Mouse (Mus musculus) thymus, postnatal 10 days (tissue): ENCODE measurements around the gene Pus3.
"Not testable (repeated sequence)": the region's sequence is repeated elsewhere in the genome, so short reads cannot be mapped to it uniquely, and the experiment has no call there.

Experiments
- DNase-seq, 2 experiments: peaks; one replicate each; pipeline ENCODE4 v3.0.0; 2021; ENCODE audit warnings: low spot score in 2 of 2

Pus3 gene

GRCm38 (mm10) chr9:35545704-35546103 lies 12.7 kb upstream of the Pus3 start:
- no peak for DNase-seq

DNA sequence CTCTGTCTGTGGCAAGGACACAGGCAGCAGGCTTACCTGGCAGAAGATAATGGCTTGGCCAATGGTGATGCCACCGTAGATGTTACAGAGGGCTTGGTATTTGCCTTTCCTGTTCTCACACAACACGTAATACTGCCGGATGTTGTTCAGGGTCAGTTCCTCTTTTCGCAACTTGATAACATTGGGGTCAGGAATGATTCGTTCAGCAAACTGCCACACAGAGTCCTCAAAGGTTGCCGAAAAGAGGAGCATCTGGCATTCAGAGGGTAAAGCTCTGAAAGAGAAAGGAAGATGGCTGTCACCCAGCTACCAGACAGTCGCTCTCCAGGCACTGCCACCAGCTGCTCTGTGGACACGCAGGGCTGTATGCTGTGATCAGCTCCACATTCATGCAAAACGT lies 11.7 kb upstream of the Pus3 start:
- DNase-seq: no peak

DNA sequence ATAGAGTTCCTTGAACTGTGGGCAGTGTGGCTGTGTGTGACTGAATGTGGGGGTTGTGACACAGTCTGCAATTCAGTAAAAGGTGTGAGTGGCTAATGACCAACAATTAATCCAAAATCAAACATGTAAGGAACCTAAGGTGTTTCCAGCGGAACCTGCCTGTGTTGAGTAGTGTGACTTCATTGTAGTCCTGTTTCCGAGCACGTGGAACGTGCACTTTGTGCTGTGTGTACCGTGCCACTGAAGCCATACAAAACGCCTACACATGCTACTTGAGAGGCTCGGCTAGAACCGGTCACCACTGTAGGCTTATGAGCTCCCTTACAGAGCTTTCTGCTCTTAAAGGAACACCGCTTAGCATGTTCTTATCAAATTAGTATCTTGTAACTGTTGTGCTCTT lies 9.9 kb upstream of the Pus3 start:
- no peak for DNase-seq

DNA sequence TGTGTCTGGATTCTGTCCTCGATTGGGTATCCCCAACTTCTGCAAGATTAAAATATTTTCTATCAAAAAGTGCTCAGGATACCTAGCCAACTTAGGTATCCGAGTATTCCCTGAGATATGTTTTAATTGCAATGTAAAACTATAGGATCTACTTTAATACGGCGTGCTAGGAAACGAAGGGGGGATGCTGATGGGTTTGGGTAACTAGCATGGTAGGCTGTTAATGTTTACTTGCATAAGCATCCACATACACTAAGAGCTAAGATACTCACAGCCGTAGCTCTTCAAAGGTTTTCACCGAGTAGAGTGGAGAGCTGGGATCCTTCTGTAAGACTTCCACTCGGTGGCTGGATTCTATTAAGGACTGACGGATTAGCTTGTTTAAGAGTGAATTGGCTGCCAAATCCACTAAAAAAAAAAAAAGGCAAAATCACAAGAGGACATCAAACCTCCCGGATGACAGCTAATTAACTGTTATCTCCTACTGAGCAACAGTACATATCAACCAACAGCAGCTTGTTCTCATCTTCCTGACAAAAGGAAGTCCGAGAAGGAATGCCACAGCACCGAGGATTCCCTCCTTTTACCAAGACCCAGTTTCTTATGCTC lies 1.8 kb upstream of the Pus3 start:
- DNase-seq: no peak

- DNase-seq: peak; percentile 77 to 81
Observed at GRCm38 (mm10) chr9:35559009-35559890, 855 bp downstream of the Pus3 start.

- DNase-seq: no peak
Observed at GRCm38 (mm10) chr9:35561076-35561475, 2.7 kb downstream of the Pus3 start.

DNA sequence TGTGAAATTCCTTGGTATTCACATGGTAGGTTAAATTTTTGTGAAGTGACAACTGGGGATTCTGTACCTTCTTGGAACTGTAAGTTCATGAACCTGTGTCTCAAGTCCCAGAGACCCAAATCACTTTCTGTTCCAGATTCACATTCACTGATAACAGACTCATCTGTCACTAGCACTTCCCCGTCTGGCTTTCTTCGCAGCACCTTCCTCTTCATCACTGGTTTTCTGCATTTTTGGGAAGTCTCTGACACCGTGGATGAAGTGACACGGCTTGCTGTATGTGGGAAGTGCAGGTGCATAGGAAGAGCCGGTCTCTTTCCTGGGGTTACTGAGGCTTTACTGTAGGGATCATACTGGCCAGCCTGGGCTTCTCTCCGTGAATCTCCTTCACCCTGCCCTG lies 3.2 kb downstream of the Pus3 start:
- no peak for DNase-seq

GRCm38 (mm10) chr9:35564536-35565240 lies 6.3 kb downstream of the Pus3 start:
- DNase-seq: no peak

- no peak for DNase-seq
Observed at GRCm38 (mm10) chr9:35567995-35568394, 9.6 kb downstream of the Pus3 start.

GRCm38 (mm10) chr9:35569571-35570534 lies 11.5 kb downstream of the Pus3 start, which contains the start of the genes Pate2 and Hyls1:
Pate2 (plus strand) TSS chr9:35570284.
Hyls1 (minus strand) TSS chr9:35570398.
- peak; percentile 90 to 91 for DNase-seq

DNA sequence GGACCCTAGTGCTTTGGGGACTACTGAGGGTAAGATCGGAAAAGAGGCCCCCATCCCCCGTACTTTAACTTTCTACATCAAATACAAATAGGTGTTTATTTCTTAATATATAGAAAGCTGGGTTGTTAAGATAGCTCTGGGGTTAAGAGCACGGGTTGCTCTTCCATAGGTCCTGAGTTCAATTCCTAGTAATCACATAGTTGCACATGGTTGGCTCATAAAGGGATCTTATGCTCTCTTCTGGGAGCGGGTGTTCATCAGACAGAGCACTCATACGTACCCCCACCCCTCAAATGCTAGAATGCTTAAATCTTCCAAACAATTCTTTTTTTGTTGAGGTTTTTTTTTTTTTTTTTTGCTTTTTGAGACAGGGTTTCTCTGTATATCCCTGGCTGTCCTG lies 12.3 kb downstream of the Pus3 start:
- no peak for DNase-seq

GRCm38 (mm10) chr9:35574416-35574815 lies 16.0 kb downstream of the Pus3 start:
- DNase-seq: no peak

DNA sequence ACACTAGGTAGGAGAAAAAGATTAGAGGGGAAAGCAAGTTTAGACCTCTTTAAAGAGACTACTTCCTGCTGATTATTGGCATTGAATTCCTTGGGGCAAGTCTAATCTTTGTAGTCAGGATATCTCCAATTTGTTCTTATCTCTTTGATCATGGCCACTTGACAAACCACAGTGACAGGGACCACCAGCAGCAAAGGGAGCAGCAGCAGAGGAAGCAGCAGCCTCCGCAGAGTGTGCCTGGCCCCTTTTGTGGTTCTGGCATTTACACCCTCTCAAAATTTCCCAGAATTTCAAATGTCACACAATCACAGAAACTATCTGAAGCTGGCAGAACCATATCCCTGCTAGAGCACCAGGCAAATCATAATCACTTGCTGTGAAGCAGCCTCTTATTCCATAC lies 29.3 kb downstream of the Pus3 start:
- DNase-seq: no peak

- DNase-seq: no peak
Observed at GRCm38 (mm10) chr9:35592903-35593302, 34.5 kb downstream of the Pus3 start.

- no peak for DNase-seq
Observed at GRCm38 (mm10) chr9:35607647-35608405, 49.4 kb downstream of the Pus3 start.

DNA sequence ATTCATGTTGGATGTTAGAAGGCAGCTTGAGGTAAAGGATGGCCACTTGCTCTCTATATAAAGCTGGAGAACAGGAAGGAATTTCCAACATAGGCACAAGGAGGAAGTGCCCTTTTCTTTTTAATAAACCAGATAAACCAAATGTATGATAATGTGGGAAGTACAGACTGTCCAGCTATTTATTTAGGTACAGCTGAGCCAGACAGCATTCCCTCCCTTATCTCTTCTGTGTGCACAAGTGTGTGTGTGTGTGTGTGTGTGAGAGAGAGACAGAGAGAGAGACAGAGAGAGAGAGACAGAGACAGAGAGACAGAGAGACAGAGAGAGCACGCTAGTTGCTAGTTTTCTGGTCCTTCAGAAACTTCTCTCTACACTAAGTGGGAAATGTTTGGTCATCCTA lies 53.4 kb downstream of the Pus3 start, which contains the start of gene Pate4:
TSS of gene Pate4 (minus strand) at position 101 of the 400 bp plus-strand sequence.
- DNase-seq: no peak

GRCm38 (mm10) chr9:35614005-35614404 lies 55.6 kb downstream of the Pus3 start:
- no peak for DNase-seq

DNA sequence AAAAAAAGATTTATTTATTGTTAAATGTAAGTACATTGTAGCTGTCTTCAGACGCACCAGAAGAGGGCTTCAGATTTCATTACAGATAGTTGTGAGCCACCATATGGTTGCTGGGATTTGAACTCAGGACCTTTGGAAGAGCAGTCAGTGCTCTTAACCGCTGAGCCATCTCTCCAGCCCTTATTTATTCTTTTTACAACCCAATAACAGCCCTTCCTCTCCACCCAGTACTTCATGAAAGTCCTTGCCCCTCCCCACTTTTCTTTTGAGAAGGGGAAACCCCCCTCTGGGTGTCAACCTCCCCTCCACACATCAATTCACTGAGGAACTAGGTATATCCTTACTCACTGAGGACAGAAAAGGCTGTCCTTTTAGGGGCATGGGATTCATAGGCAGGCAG lies 58.4 kb downstream of the Pus3 start:
- not testable (repeated sequence) for DNase-seq
